Mouse (Mus musculus) ES-E14 (cell line): ENCODE data around the gene Rap1a. TPM values are rescaled to one million over a fixed set of nuclear protein-coding genes. Genes with fewer than 3 reads are reported as not detected.

Experiments used
- DNase-seq: peaks from one replicate; pipeline ENCODE4 v3.0.0-alpha.2; 2013; ENCODE audit warnings: low read depth, low spot score
- H3K27ac ChIP-seq: 2 replicates; pipeline ENCODE4 v1.5.1; 2012; ENCODE audit warnings: low read depth, mild to moderate bottlenecking, low read length, moderate library complexity, mixed read lengths; ENCODE audit not compliant: poor library complexity, insufficient read depth, severe bottlenecking
- H3K36me3 ChIP-seq: 2 replicates; pipeline ENCODE4 v1.6.1; 2012; ENCODE audit warnings: mild to moderate bottlenecking, low read length, moderate library complexity, mixed read lengths; ENCODE audit not compliant: control insufficient read depth, poor library complexity, insufficient read depth, severe bottlenecking
- H3K4me1 ChIP-seq, 2 experiments: fragments of 150-350 bp in 1 of 2; sonication (generic) in 1 of 2; 2 replicates each; pipeline ENCODE4 v1.6.1; 2012; ENCODE audit warnings: low read length in 2 of 2, mild to moderate bottlenecking in 1 of 2, mixed read lengths in 1 of 2; ENCODE audit not compliant: control insufficient read depth in 2 of 2, insufficient read depth in 2 of 2, poor library complexity in 1 of 2
- H3K4me3 ChIP-seq, 2 experiments: fragments of 150-350 bp in 1 of 2; sonication (generic) in 1 of 2; 2 replicates each; pipeline ENCODE4 v1.5.1; 2012; ENCODE audit warnings: low read length in 2 of 2, low read depth in 1 of 2, mild to moderate bottlenecking in 1 of 2, mixed read lengths in 1 of 2; ENCODE audit not compliant: insufficient read depth in 1 of 2, poor library complexity in 1 of 2, severe bottlenecking in 1 of 2
- H3K9ac ChIP-seq: 2 replicates; pipeline ENCODE4 v1.6.1; 2012; ENCODE audit warnings: low read depth, mild to moderate bottlenecking, low read length, mixed read lengths; ENCODE audit not compliant: poor library complexity, insufficient read depth, severe bottlenecking
- H3K9me3 ChIP-seq: fragments of 150-350 bp; sonication (generic); 2 replicates; pipeline ENCODE4 v1.6.1; 2012; ENCODE audit warnings: low read depth, mild to moderate bottlenecking, low read length; ENCODE audit not compliant: control insufficient read depth, insufficient read depth
- CHD2 ChIP-seq: IDR thresholded peaks from 2 replicates; pipeline ENCODE4 v1.6.1; 2014; ENCODE audit warnings: mild to moderate bottlenecking, low read depth, low read length, inconsistent platforms
- HCFC1 ChIP-seq: IDR thresholded peaks from 2 replicates; pipeline ENCODE4 v1.6.1; 2012; ENCODE audit warnings: low read length, inconsistent platforms, borderline replicate concordance; ENCODE audit not compliant: insufficient read depth
- MAFK ChIP-seq: IDR thresholded peaks from 2 replicates; pipeline ENCODE4 v1.6.1; 2014; ENCODE audit warnings: mild to moderate bottlenecking, low read depth, low read length, inconsistent platforms; ENCODE audit not compliant: insufficient read depth
- ZC3H11A ChIP-seq: IDR thresholded peaks from 2 replicates; pipeline ENCODE4 v1.6.1; 2012; ENCODE audit warnings: low read depth, mild to moderate bottlenecking, inconsistent platforms, low read length, borderline replicate concordance
- ZNF384 ChIP-seq: IDR thresholded peaks from 2 replicates; pipeline ENCODE4 v1.6.1; 2012; ENCODE audit warnings: low read depth, low read length, inconsistent platforms
- in situ Hi-C, 2 experiments: fragments of 600-800 bp; cut with MboI; formaldehyde crosslinking; loops; one replicate each; pipeline ENCODE4 v1.15.1; 2025; ENCODE audit warnings: low sequenced_read_pairs in 2 of 2, inconsistent platforms in 1 of 2; ENCODE audit not compliant: unreplicated experiment in 2 of 2
- total RNA-seq: library from RNA; depleted of rRNA; stranded (reverse); fragments of 300-350 nt; gene quantifications from 2 replicates; pipeline ENCODE4 v1.2.3, GENCODE M21; 2012

Rap1a gene
- total RNA-seq, 1 experiment: 23.2 TPM

DNA sequence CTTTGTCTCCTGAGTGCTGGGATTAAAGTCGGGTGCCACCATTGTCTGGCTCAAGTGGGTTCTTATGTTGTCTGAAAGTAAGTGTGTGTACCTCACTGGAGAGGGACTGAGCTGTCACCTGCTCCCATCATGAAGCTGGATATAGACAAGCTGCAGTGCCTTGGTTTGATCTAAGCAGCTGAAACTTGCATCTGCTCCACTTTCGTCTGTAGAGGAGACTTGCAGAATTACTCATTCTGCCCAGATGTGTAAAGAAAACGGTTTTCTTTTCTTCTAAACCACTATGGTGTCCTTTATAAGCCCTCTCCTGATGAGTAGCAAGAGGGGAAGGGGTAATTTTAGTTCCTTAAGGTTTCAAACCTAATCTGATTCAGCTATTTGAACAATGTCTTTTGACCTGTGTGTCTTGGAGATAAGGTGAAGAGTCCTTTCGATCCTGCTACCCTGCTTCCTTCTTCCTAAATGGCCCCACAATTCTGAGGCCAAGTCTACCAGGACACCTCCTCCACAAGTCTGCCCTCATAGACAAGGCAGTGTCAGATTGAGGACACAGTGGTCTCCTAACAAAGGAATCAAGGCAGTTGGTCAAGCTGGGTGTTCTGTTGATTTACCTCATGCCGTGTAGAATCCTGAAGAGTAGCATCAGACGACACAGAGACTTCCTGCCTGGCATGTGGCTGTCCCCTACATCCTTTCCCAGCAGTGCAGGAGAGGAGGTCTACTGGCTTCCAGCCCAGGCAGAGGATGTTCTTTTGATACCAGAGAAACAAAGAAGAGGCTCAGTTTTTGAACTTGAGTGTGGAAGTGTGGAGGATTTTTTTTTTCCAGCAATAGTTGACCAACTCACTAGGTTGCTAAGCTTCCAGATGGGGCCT, 17.2 kb upstream of the Rap1a start:
- Histone ChIP-seq H3K9ac (no peak overlapping the region), H3K4me1 (no peaks in the 10 kb centered on the region), H3K36me3 (no peaks in the 10 kb centered on the region), H3K9me3 (no peaks in the 10 kb centered on the region), H3K4me3 (no peak overlapping the region), H3K27ac (no peak overlapping the region)
- no peak for TF ChIP-seq ZC3H11A
- in situ Hi-C loops: no loop called here
- no peak for DNase-seq

DNA sequence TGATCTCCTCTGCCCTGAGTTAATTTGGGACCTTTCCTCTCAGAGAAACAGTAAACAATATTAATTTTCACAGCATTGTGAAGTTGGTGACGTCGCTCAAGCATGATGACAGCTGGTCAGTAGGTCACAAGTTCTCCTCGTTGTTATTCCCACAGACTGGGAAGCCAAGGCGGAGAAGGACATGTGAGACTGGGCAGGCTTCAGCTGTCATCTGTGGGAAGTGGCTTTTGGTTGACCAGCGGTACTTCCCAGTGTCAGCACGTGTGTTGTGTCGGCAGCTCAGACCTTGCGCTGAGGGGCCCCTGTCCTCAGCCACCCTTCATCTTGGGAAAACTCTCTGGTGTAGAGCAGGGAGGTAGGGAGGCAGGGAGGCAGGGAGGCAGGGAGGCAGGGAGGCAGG, 15.0 kb upstream of the Rap1a start:
- TF ChIP-seq CHD2: no peak
- no peak for TF ChIP-seq ZC3H11A
- Histone ChIP-seq H3K9me3 (no peaks in the 10 kb centered on the region), H3K36me3 (no peaks in the 10 kb centered on the region), H3K4me1 (0 out of 4 replicates have a peak, but pooled peaks cover 0 to 3% of the 10 kb centered on the region in 2 experiments), H3K4me3 (no peak overlapping the region), H3K27ac (no peak overlapping the region), H3K9ac (no peak overlapping the region)
- DNase-seq: no peak
- in situ Hi-C loops: no loop called here

DNA sequence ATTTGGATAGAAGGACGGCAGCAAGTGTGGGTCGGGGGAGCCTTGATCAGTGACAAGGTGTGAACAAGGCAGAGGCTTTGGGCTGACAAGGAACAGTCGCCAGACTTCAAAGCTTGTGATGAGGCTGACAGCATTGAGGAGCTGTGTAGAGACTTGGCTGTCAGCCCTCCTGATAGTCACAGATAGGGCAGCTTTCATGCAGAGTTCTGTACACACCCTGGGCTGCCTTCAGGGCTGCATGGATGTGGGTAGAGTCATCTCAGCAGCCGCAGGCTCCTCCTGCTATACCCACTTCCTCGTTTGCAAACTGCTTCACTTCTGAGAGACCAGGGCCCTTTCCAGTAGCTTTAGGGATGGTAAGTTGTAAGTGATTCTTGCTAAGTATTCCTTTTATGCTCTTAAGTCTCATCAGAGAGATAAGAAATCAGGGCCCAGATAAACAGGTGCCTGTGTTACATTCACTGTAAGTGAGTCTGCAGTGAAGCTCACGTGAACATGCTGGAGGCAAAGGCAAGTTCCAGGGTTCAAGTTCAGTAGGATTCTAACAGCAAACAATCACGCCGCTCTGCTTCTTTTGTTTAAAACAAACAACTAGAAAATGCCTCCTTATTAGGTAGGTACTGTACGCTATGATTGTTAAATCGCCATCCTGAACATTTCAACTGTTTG, 14.2 kb upstream of the Rap1a start:
- Histone ChIP-seq H3K4me1 (0 out of 4 replicates have a peak, but pooled peaks cover 0 to 3% of the 10 kb centered on the region in 2 experiments), H3K9ac (no peak overlapping the region), H3K36me3 (no peaks in the 10 kb centered on the region), H3K9me3 (no peaks in the 10 kb centered on the region), H3K27ac (no peak overlapping the region), H3K4me3 (no peak overlapping the region)
- DNase-seq: no peak
- in situ Hi-C loops: no loop called here
- TF ChIP-seq MAFK (no peak), ZNF384 (no peak), HCFC1 (no peak), ZC3H11A (no peak), CHD2 (no peak)

DNA sequence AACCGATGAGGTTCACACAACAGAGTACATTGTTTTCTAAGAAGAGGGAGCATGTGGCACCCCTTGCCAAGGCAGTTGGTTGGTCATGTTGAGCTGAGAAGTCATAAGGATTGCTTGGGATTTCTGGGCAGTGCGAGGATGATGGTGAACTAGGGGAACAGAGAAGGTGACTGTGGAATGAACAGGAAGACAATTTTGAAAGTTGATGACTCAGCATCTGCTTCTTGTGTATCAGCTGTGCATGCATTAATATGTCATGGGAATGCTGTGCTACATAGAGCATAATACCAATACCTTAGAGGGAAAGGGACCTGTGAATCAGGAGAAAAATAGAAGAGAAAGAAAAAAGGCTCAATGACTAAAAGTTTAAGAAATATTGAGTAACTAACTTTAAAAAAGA, 10.0 kb upstream of the Rap1a start:
- no peaks in the 10 kb centered on the region for H3K36me3 ChIP-seq
- no peak overlapping the region for H3K4me3 ChIP-seq
- H3K9me3 ChIP-seq: no peaks in the 10 kb centered on the region
- TF ChIP-seq ZNF384 (no peak), HCFC1 (no peak), ZC3H11A (no peak), MAFK (peak; percentile 81)
- H3K27ac ChIP-seq: no peak overlapping the region
- in situ Hi-C loops: no loop called here
- no peak for DNase-seq
- no peak overlapping the region for H3K9ac ChIP-seq
- H3K4me1 ChIP-seq: 0 out of 4 replicates have a peak, but pooled peaks cover 0 to 3% of the 10 kb centered on the region in 2 experiments
